Mouse (Mus musculus): Measurements from ENCODE around the gene Capza1.
"Not testable (repeated sequence)": the region's sequence is repeated elsewhere in the genome, so short reads cannot be mapped to it uniquely, and the experiment has no call there.

Gene Capza1

GRCm38 (mm10) chr3:104817481-104817990 lies 46.8 kb downstream of the Capza1 start:
- peak; percentile 50 for DNase-seq (ENCODE audit: low spot score)

GRCm38 (mm10) chr3:104816130-104816529 lies 48.2 kb downstream of the Capza1 start:
- DNase-seq (ENCODE audit: low spot score) = no peak

GRCm38 (mm10) chr3:104815346-104815745 lies 49.0 kb downstream of the Capza1 start:
- no peak for DNase-seq (ENCODE audit: low spot score)

- DNase-seq (ENCODE audit: low spot score) = no peak
These were observed 49.6 kb downstream of the Capza1 start for GRCm38 (mm10) chr3:104814746-104815145.

GRCm38 (mm10) chr3:104813227-104813626 lies 51.1 kb downstream of the Capza1 start:
- not testable (repeated sequence) for DNase-seq (ENCODE audit: low spot score)

- no peak for DNase-seq (ENCODE audit: low spot score)
These were observed 52.1 kb downstream of the Capza1 start for GRCm38 (mm10) chr3:104812254-104812653.

- no peak for DNase-seq (ENCODE audit: low spot score)
These were observed 52.6 kb downstream of the Capza1 start for GRCm38 (mm10) chr3:104811752-104812151.

- no peak for DNase-seq (ENCODE audit: low spot score)
These were observed 58.8 kb downstream of the Capza1 start for GRCm38 (mm10) chr3:104805539-104805938.

- no peak for DNase-seq (ENCODE audit: low spot score)
These were observed 60.0 kb downstream of the Capza1 start for GRCm38 (mm10) chr3:104804312-104804711.

GRCm38 (mm10) chr3:104801481-104801880 lies 62.8 kb downstream of the Capza1 start:
- no peak for DNase-seq (ENCODE audit: low spot score)

GRCm38 (mm10) chr3:104800681-104801080 lies 63.6 kb downstream of the Capza1 start:
- DNase-seq (ENCODE audit: low spot score) = no peak

GRCm38 (mm10) chr3:104796430-104797082 lies 67.7 kb downstream of the Capza1 start:
- no peak for DNase-seq (ENCODE audit: low spot score)

GRCm38 (mm10) chr3:104795661-104796340 lies 68.5 kb downstream of the Capza1 start:
- no peak for DNase-seq (ENCODE audit: low spot score)

- DNase-seq (ENCODE audit: low spot score) = no peak
These were observed 69.3 kb downstream of the Capza1 start for GRCm38 (mm10) chr3:104794953-104795470.

GRCm38 (mm10) chr3:104793871-104794828 lies 70.2 kb downstream of the Capza1 start:
- DNase-seq (ENCODE audit: low spot score) = peak; percentile 81

- DNase-seq (ENCODE audit: low spot score) = no peak
These were observed 71.7 kb downstream of the Capza1 start for GRCm38 (mm10) chr3:104792360-104793270.

GRCm38 (mm10) chr3:104791671-104792070 lies 72.6 kb downstream of the Capza1 start:
- no peak for DNase-seq (ENCODE audit: low spot score)

GRCm38 (mm10) chr3:104791017-104791416 lies 73.3 kb downstream of the Capza1 start:
- no peak for DNase-seq (ENCODE audit: low spot score)

- no peak for DNase-seq (ENCODE audit: low spot score)
These were observed 73.8 kb downstream of the Capza1 start for GRCm38 (mm10) chr3:104790401-104790937.

GRCm38 (mm10) chr3:104789822-104790221 lies 74.5 kb downstream of the Capza1 start:
- no peak for DNase-seq (ENCODE audit: low spot score)

- no peak for DNase-seq (ENCODE audit: low spot score)
These were observed 75.0 kb downstream of the Capza1 start for GRCm38 (mm10) chr3:104789312-104789605.
